Mouse (Mus musculus): ENCODE results near the gene Akap11. TPM values are rescaled to one million over a fixed set of nuclear protein-coding genes. Genes with fewer than 3 reads are reported as not detected.

Gene Akap11
- polyA plus RNA-seq, 1 experiment, result 9.0 TPM

- H3ac ChIP-seq (ENCODE audit: control insufficient read depth, insufficient read length, low read depth), result no peak overlapping the region
- peaks cover 67% of the 10 kb centered on the region for H3K36me3 ChIP-seq (ENCODE audit: control insufficient read depth, insufficient read depth)
- no peaks in the 10 kb centered on the region for H3K79me2 ChIP-seq (ENCODE audit: control insufficient read depth, insufficient read depth)
- H3K27me3 ChIP-seq (ENCODE audit: control insufficient read depth, insufficient read depth, insufficient read length), result no peaks in the 10 kb centered on the region
- no peak for TF ChIP-seq MAX (IDR thresholded peaks at IDR 0.05)
- TF ChIP-seq CTCF (IDR thresholded peaks at IDR 0.05; ENCODE audit: control insufficient read depth, insufficient read depth, insufficient read length), result no peak
- TF ChIP-seq MYOG (IDR thresholded peaks at IDR 0.05; ENCODE audit: control insufficient read depth, extremely low read depth, insufficient read length), result no peak
- no peak for TF ChIP-seq CEBPB (IDR thresholded peaks at IDR 0.05; ENCODE audit: low read depth)
- no peak for TF ChIP-seq USF1 (IDR thresholded peaks at IDR 0.05; ENCODE audit: low read depth)
- no peak for TF ChIP-seq MYOD1 (IDR thresholded peaks at IDR 0.05; ENCODE audit: control insufficient read depth, insufficient read length, low read depth)
- TF ChIP-seq FOSL1 (IDR thresholded peaks at IDR 0.05; ENCODE audit: insufficient read depth, low read length, poor library complexity, severe bottlenecking), result no peak
- no peaks in the 10 kb centered on the region for H3K79me3 ChIP-seq (ENCODE audit: low read depth)
- H3K4me3 ChIP-seq (ENCODE audit: insufficient read depth, poor library complexity, severe bottlenecking), result no peak overlapping the region
Measured at GRCm38 (mm10) chr14:78500578-78500977, 36.0 kb downstream of the Akap11 start.

- Histone ChIP-seq H3K4me3 (ENCODE audit: insufficient read depth, poor library complexity, severe bottlenecking) (no peak overlapping the region), H3K36me3 (ENCODE audit: control insufficient read depth, insufficient read depth) (peaks cover 76% of the 10 kb centered on the region), H3K79me3 (ENCODE audit: low read depth) (no peaks in the 10 kb centered on the region), H3ac (ENCODE audit: control insufficient read depth, insufficient read length, low read depth) (no peak overlapping the region), H3K79me2 (ENCODE audit: control insufficient read depth, insufficient read depth) (no peaks in the 10 kb centered on the region), H3K27me3 (ENCODE audit: control insufficient read depth, insufficient read depth, insufficient read length) (no peaks in the 10 kb centered on the region)
- TF ChIP-seq USF1 (IDR thresholded peaks at IDR 0.05; ENCODE audit: low read depth), result no peak
- TF ChIP-seq CTCF (IDR thresholded peaks at IDR 0.05; ENCODE audit: control insufficient read depth, insufficient read depth, insufficient read length), result no peak
- no peak for TF ChIP-seq MAX (IDR thresholded peaks at IDR 0.05)
- no peak for TF ChIP-seq CEBPB (IDR thresholded peaks at IDR 0.05; ENCODE audit: low read depth)
- no peak for TF ChIP-seq MYOG (IDR thresholded peaks at IDR 0.05; ENCODE audit: control insufficient read depth, extremely low read depth, insufficient read length)
- TF ChIP-seq MYOD1 (IDR thresholded peaks at IDR 0.05; ENCODE audit: control insufficient read depth, insufficient read length, low read depth), result no peak
- no peak for TF ChIP-seq FOSL1 (IDR thresholded peaks at IDR 0.05; ENCODE audit: insufficient read depth, low read length, poor library complexity, severe bottlenecking)
Measured at GRCm38 (mm10) chr14:78496691-78497090, 39.9 kb downstream of the Akap11 start.

- Histone ChIP-seq H3K79me2 (ENCODE audit: control insufficient read depth, insufficient read depth) (no peaks in the 10 kb centered on the region), H3K27me3 (ENCODE audit: control insufficient read depth, insufficient read depth, insufficient read length) (no peaks in the 10 kb centered on the region), H3K4me3 (ENCODE audit: insufficient read depth, poor library complexity, severe bottlenecking) (no peak overlapping the region), H3K36me3 (ENCODE audit: control insufficient read depth, insufficient read depth) (peaks cover 72% of the 10 kb centered on the region), H3K79me3 (ENCODE audit: low read depth) (no peaks in the 10 kb centered on the region), H3ac (ENCODE audit: control insufficient read depth, insufficient read length, low read depth) (no peak overlapping the region)
- TF ChIP-seq CTCF (IDR thresholded peaks at IDR 0.05; ENCODE audit: control insufficient read depth, insufficient read depth, insufficient read length) (no peak), MYOD1 (IDR thresholded peaks at IDR 0.05; ENCODE audit: control insufficient read depth, insufficient read length, low read depth) (no peak), CEBPB (IDR thresholded peaks at IDR 0.05; ENCODE audit: low read depth) (no peak), MAX (IDR thresholded peaks at IDR 0.05) (no peak), USF1 (IDR thresholded peaks at IDR 0.05; ENCODE audit: low read depth) (no peak), MYOG (IDR thresholded peaks at IDR 0.05; ENCODE audit: control insufficient read depth, extremely low read depth, insufficient read length) (no peak), FOSL1 (IDR thresholded peaks at IDR 0.05; ENCODE audit: insufficient read depth, low read length, poor library complexity, severe bottlenecking) (no peak)
Measured at GRCm38 (mm10) chr14:78495241-78495640, 41.4 kb downstream of the Akap11 start.

GRCm38 (mm10) chr14:78492602-78493001 is 44.0 kb downstream of the Akap11 start:
- H3K36me3 ChIP-seq (ENCODE audit: control insufficient read depth, insufficient read depth), result peaks cover 54% of the 10 kb centered on the region

GRCm38 (mm10) chr14:78491432-78491831 is 45.2 kb downstream of the Akap11 start:
- Histone ChIP-seq H3K79me3 (ENCODE audit: low read depth) (no peaks in the 10 kb centered on the region), H3K36me3 (ENCODE audit: control insufficient read depth, insufficient read depth) (peaks cover 42% of the 10 kb centered on the region), H3K27me3 (ENCODE audit: control insufficient read depth, insufficient read depth, insufficient read length) (no peaks in the 10 kb centered on the region), H3ac (ENCODE audit: control insufficient read depth, insufficient read length, low read depth) (no peak overlapping the region), H3K4me3 (ENCODE audit: insufficient read depth, poor library complexity, severe bottlenecking) (no peak overlapping the region), H3K79me2 (ENCODE audit: control insufficient read depth, insufficient read depth) (no peaks in the 10 kb centered on the region)
- TF ChIP-seq MYOD1 (IDR thresholded peaks at IDR 0.05; ENCODE audit: control insufficient read depth, insufficient read length, low read depth) (no peak), CTCF (IDR thresholded peaks at IDR 0.05; ENCODE audit: control insufficient read depth, insufficient read depth, insufficient read length) (no peak), MAX (IDR thresholded peaks at IDR 0.05) (no peak), CEBPB (IDR thresholded peaks at IDR 0.05; ENCODE audit: low read depth) (no peak), FOSL1 (IDR thresholded peaks at IDR 0.05; ENCODE audit: insufficient read depth, low read length, poor library complexity, severe bottlenecking) (no peak), USF1 (IDR thresholded peaks at IDR 0.05; ENCODE audit: low read depth) (no peak), MYOG (IDR thresholded peaks at IDR 0.05; ENCODE audit: control insufficient read depth, extremely low read depth, insufficient read length) (no peak)

More at GRCm38 (mm10) chr14:78492602-78493001, 44.0 kb downstream of the Akap11 start:
- Histone ChIP-seq H3K27me3 (ENCODE audit: control insufficient read depth, insufficient read depth, insufficient read length) (no peaks in the 10 kb centered on the region), H3K79me3 (ENCODE audit: low read depth) (no peaks in the 10 kb centered on the region), H3K4me3 (ENCODE audit: insufficient read depth, poor library complexity, severe bottlenecking) (no peak overlapping the region), H3ac (ENCODE audit: control insufficient read depth, insufficient read length, low read depth) (no peak overlapping the region), H3K79me2 (ENCODE audit: control insufficient read depth, insufficient read depth) (no peaks in the 10 kb centered on the region)
- no peak for TF ChIP-seq CEBPB (IDR thresholded peaks at IDR 0.05; ENCODE audit: low read depth)
- no peak for TF ChIP-seq FOSL1 (IDR thresholded peaks at IDR 0.05; ENCODE audit: insufficient read depth, low read length, poor library complexity, severe bottlenecking)
- TF ChIP-seq CTCF (IDR thresholded peaks at IDR 0.05; ENCODE audit: control insufficient read depth, insufficient read depth, insufficient read length), result no peak
- no peak for TF ChIP-seq USF1 (IDR thresholded peaks at IDR 0.05; ENCODE audit: low read depth)
- no peak for TF ChIP-seq MAX (IDR thresholded peaks at IDR 0.05)
- no peak for TF ChIP-seq MYOD1 (IDR thresholded peaks at IDR 0.05; ENCODE audit: control insufficient read depth, insufficient read length, low read depth)
- no peak for TF ChIP-seq MYOG (IDR thresholded peaks at IDR 0.05; ENCODE audit: control insufficient read depth, extremely low read depth, insufficient read length)

All from C2C12 (cell line).